10 mouse cellular contexts compared by ENCODE assay signal in genomic region chr4:47310812-47311211, GRCm38 (mm10). TPM values are rescaled to one million over a fixed set of nuclear protein-coding genes. Genes with fewer than 3 reads are reported as not detected.
DNase-seq lines count a peak whose midpoint lies in the region; ATAC-seq lines count a peak whose summit lies in the region.
"Had no signal": no experiment of that assay in that cellular context is flagged by ENCODE, and none has a peak within 500 bp of the region (broad histone marks: within the 10 kb centered on the region; RNA-seq: fewer than 3 reads in every experiment).

No protein-coding gene starts in this region.

- no peaks in the 10 kb centered on the region for H3K9me3 ChIP-seq in midbrain, embryonic 16.5 days (replicated peaks; ENCODE audit: control insufficient read depth, low read length, poor library complexity, severe bottlenecking)
- H3K9me3 ChIP-seq: embryonic facial prominence, embryonic 15.5 days; neural tube, embryonic 13.5 days had no signal

- H3K27me3 ChIP-seq in midbrain, embryonic 16.5 days (ENCODE audit: control insufficient read depth, insufficient read depth, low read depth, low read length) = no peaks in the 10 kb centered on the region
- H3K27me3 ChIP-seq: embryonic facial prominence, embryonic 15.5 days; neural tube, embryonic 13.5 days had no signal

- H3K4me1 ChIP-seq in midbrain, embryonic 16.5 days (ENCODE audit: control insufficient read depth, insufficient read depth, low read length) = no peaks in the 10 kb centered on the region

- WGBS in midbrain, embryonic 16.5 days = 76% methylated on average over 6 of the region's 6 CpGs

- no peak overlapping the region for H3K9ac ChIP-seq in midbrain, embryonic 16.5 days (ENCODE audit: low read depth, low read length)
- H3K9ac ChIP-seq: embryonic facial prominence, embryonic 15.5 days; neural tube, embryonic 13.5 days had no signal

- intact Hi-C loops in left cerebral cortex, postnatal 14 days (cut with DNase I) = no loop called here

- no peak overlapping the region for H3K4me3 ChIP-seq in midbrain, embryonic 16.5 days (ENCODE audit: low read depth, low read length)
- H3K4me3 ChIP-seq: embryonic facial prominence, embryonic 15.5 days; neural tube, embryonic 13.5 days had no signal

- no peaks in the 10 kb centered on the region for H3K36me3 ChIP-seq in midbrain, embryonic 16.5 days (ENCODE audit: control insufficient read depth, insufficient read depth, low read length)
- H3K36me3 ChIP-seq: embryonic facial prominence, embryonic 15.5 days; neural tube, embryonic 13.5 days had no signal

- H3K27ac ChIP-seq in midbrain, embryonic 16.5 days (ENCODE audit: low read length) = no peak overlapping the region
- H3K27ac ChIP-seq: embryonic facial prominence, embryonic 15.5 days; neural tube, embryonic 13.5 days had no signal

- peak; percentile 45 to 68 for DNase-seq in spleen, postnatal 4 days (ENCODE audit: low spot score in 2 of 2)
- DNase-seq in spleen, adult 18-20 months = no peak
- peak; percentile 42 for DNase-seq in liver
- DNase-seq in thymus, postnatal 14 days = peak; percentile 65
- DNase-seq in kidney, postnatal 4 days = no peak
- DNase-seq in left cerebral cortex, postnatal 14 days (ENCODE audit: low spot score in 2 of 2) = no peak

- ATAC-seq in erythroblast, adult 5-6 weeks (replicated peaks; ENCODE audit: low FRiP score, poor library complexity, severe bottlenecking) = peak; percentile 73
- ATAC-seq in midbrain, embryonic 16.5 days = no peak

- H3K4me2 ChIP-seq in midbrain, embryonic 16.5 days (ENCODE audit: low read length) = no peak overlapping the region
- H3K4me2 ChIP-seq: embryonic facial prominence, embryonic 15.5 days; neural tube, embryonic 13.5 days had no signal

RNA-seq across cellular contexts. Expression of gene Tgfbr1, which starts 42.2 kb away (rescaled TPM):
- total RNA-seq in erythroblast, adult 5-6 weeks (2015; ENCODE audit: low replicate concordance) = 5.0 and 6.3 TPM in 2 replicates
- 7.8 and 8.1 TPM in 2 replicates for total RNA-seq in erythroblast, adult 5-6 weeks (2017; ENCODE audit: low replicate concordance)
- 10 to 100 TPM; 16.8 to 19.3 TPM for total RNA-seq in left cerebral cortex, postnatal 14 days (2021)
- polyA plus RNA-seq in midbrain, embryonic 16.5 days (2015; fragmentation: Nextera tagmentation; extraction: Ambion mirVana) = 30.2 and 37.8 TPM in 2 replicates

Comparison
In these comparisons a context has a peak if more than half of its experiments do, and no peak if none do; other contexts are left out.
1. DNase-seq: peak in spleen, postnatal 4 days (2 of 2), liver (single experiment) and thymus, postnatal 14 days (single experiment); none in spleen, adult 18-20 months (0 of 2), kidney, postnatal 4 days (0 of 2) and left cerebral cortex, postnatal 14 days (0 of 2).